Mouse (Mus musculus) forebrain, embryonic 14.5 days (tissue): Measurements from ENCODE around the gene Hp1bp3. TPM values are rescaled to one million over a fixed set of nuclear protein-coding genes. Genes with fewer than 3 reads are reported as not detected.

Experiments used
- ATAC-seq: fragments of 200-750 bp; cut with Nextera tagmentation; 2 replicates; pipeline ENCODE4 v1.8.0; 2017; ENCODE audit warnings: mild to moderate bottlenecking, moderate library complexity
- DNase-seq: peaks from one replicate; pipeline ENCODE4 v3.0.0-alpha.2; 2015; ENCODE audit warnings: low spot score
- H3K27ac ChIP-seq: fragments of 300-500 bp; sonication (generic); 2 replicates; pipeline ENCODE4 v1.5.1; 2014; ENCODE audit warnings: low read depth, mild to moderate bottlenecking, control low read depth, low read length, moderate library complexity
- H3K27me3 ChIP-seq: fragments of 300-500 bp; sonication (generic); replicated peaks from 2 replicates; pipeline ENCODE4 v1.6.1; 2014; ENCODE audit warnings: low read length, control low read depth, mixed read lengths; ENCODE audit not compliant: control insufficient read depth, insufficient read depth
- H3K36me3 ChIP-seq: fragments of 300-500 bp; sonication (generic); 2 replicates; pipeline ENCODE4 v1.6.1; 2014; ENCODE audit warnings: low read length, control low read depth; ENCODE audit not compliant: control insufficient read depth, insufficient read depth
- H3K4me1 ChIP-seq: fragments of 300-500 bp; sonication (generic); 2 replicates; pipeline ENCODE4 v1.6.1; 2014; ENCODE audit warnings: antibody characterized with exemption, low read length, control low read depth; ENCODE audit not compliant: control insufficient read depth, insufficient read depth
- H3K4me2 ChIP-seq: fragments of 300-500 bp; sonication (generic); 2 replicates; pipeline ENCODE4 v1.6.1; 2014; ENCODE audit warnings: mild to moderate bottlenecking, control low read depth, low read length
- H3K4me3 ChIP-seq: fragments of 300-500 bp; sonication (generic); 2 replicates; pipeline ENCODE4 v1.5.1; 2014; ENCODE audit warnings: low read depth, low read length, control low read depth
- H3K9ac ChIP-seq: fragments of 300-500 bp; sonication (generic); 2 replicates; pipeline ENCODE4 v1.6.1; 2014; ENCODE audit warnings: mild to moderate bottlenecking, low read length, control low read depth, moderate library complexity
- H3K9me3 ChIP-seq: fragments of 300-500 bp; sonication (generic); replicated peaks from 2 replicates; pipeline ENCODE4 v1.6.1; 2016; ENCODE audit warnings: low read length, control low read depth, mixed read lengths; ENCODE audit not compliant: control insufficient read depth
- WGBS: fragments of 180-500 bp; shearing (Covaris S2); extraction: QIAGEN DNeasy Blood & Tissue Kit; methylation state at CpG from one replicate; pipeline ENCODE4 v1.1.7; 2014; 5-methylcytosine and 5-hydroxymethylcytosine counted together
- polyA plus RNA-seq: library from polyadenylated mRNA; unstranded; fragments of >200 nt; fragmentation: Nextera tagmentation; extraction: Ambion mirVana; gene quantifications from 2 replicates; pipeline ENCODE4 v1.2.1, GENCODE M21; 2014

The Hp1bp3 gene
- polyA plus RNA-seq, 1 experiment from 2014 or later, result 257 TPM

- WGBS, result 90% methylated on average over 7 of the region's 7 CpGs
- Histone ChIP-seq H3K4me1 (no peaks in the 10 kb centered on the region), H3K9me3 (no peaks in the 10 kb centered on the region), H3K4me2 (no peak overlapping the region), H3K27ac (no peak overlapping the region), H3K36me3 (peaks cover 89% of the 10 kb centered on the region), H3K4me3 (no peak overlapping the region), H3K9ac (no peak overlapping the region), H3K27me3 (no peaks in the 10 kb centered on the region)
- DNase-seq, result no peak
- no peak for ATAC-seq
These were observed 30.1 kb upstream of the Hp1bp3 start for GRCm38 (mm10) chr4:138185961-138186360.

GRCm38 (mm10) chr4:138187995-138188394 is 28.1 kb upstream of the Hp1bp3 start:
- no peak overlapping the region for H3K4me2 ChIP-seq
- H3K9ac ChIP-seq, result no peak overlapping the region
- no peak overlapping the region for H3K27ac ChIP-seq
- peaks cover 93% of the 10 kb centered on the region for H3K36me3 ChIP-seq
- no peaks in the 10 kb centered on the region for H3K4me1 ChIP-seq
- no peaks in the 10 kb centered on the region for H3K27me3 ChIP-seq
- DNase-seq (no peak), ATAC-seq (no peak)
- H3K4me3 ChIP-seq, result no peak overlapping the region
- WGBS, result 89% methylated on average over 7 of the region's 7 CpGs
- H3K9me3 ChIP-seq, result no peaks in the 10 kb centered on the region

DNA sequence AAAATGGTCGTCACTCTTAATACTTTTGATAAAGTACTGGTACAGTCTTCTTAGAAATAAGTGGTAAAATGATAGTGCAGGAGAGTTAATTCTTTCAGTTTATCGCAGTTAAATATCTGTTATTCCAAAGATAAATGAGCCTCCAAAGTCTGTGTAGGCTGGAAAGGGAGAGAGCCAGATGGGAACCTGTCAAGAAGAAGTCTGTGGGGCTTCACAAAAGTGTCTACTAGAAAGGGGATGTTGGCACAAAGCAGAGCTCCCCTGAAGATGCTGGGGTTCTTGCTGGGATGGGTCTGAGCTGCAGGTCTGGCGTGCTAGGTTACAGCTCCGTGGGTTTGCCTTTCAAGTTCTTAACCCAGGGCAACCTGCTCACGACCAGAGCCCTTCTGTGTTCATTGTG is 23.5 kb upstream of the Hp1bp3 start:
- H3K27me3 ChIP-seq, result no peaks in the 10 kb centered on the region
- no peak overlapping the region for H3K4me3 ChIP-seq
- WGBS, result 83% methylated on average over 5 of the region's 5 CpGs
- H3K27ac ChIP-seq, result no peak overlapping the region
- H3K4me2 ChIP-seq, result no peak overlapping the region
- no peaks in the 10 kb centered on the region for H3K9me3 ChIP-seq
- H3K36me3 ChIP-seq, result peaks cover 95% of the 10 kb centered on the region
- ATAC-seq, result no peak
- DNase-seq, result peak; percentile 16
- no peak overlapping the region for H3K9ac ChIP-seq
- no peaks in the 10 kb centered on the region for H3K4me1 ChIP-seq

DNA sequence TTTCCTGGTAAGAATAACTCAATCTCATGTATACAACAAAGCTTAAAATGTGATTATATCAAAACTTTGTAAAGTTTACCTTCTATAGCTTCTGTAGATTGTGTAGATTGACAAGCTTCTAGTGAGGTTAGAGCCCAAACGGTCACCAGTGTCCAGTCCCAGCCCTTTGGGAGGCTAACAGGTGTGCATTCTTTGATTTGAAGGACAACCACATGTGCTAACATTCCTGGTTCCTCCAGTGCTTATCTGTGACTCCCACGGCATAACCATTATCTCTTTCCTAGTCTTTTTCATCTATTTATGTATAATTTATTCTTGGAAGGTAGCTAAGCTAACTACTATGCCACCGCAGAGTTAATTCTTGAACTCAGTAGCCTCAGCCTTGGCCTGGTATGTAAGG is 15.3 kb upstream of the Hp1bp3 start:
- WGBS, result 93% methylated on average over 3 of the region's 3 CpGs
- Histone ChIP-seq H3K4me2 (no peak overlapping the region), H3K36me3 (peaks cover 90% of the 10 kb centered on the region), H3K27me3 (no peaks in the 10 kb centered on the region), H3K9me3 (no peaks in the 10 kb centered on the region), H3K4me3 (no peak overlapping the region), H3K9ac (no peak overlapping the region), H3K27ac (no peak overlapping the region), H3K4me1 (no peaks in the 10 kb centered on the region)
- DNase-seq, result no peak
- no peak for ATAC-seq

DNA sequence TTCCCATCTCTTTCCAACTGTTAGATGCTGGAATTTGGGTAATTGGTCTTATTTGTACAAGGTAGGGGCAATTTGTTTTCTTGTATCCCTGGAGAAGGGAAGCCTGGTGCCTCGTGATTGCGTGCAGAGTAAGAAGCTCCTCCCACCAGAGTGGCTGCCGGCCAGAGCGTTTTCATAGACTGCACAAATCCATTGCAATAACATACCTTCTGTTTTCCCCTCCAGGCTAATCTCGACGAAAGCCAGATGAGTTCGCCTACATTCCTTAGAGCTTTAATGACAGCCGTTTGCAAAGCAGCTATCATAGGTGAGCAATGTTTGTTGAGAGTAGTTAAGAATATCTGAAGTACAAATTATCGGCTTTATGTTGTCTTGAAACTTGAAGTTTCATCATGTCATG is 14.4 kb upstream of the Hp1bp3 start:
- no peak for ATAC-seq

DNA sequence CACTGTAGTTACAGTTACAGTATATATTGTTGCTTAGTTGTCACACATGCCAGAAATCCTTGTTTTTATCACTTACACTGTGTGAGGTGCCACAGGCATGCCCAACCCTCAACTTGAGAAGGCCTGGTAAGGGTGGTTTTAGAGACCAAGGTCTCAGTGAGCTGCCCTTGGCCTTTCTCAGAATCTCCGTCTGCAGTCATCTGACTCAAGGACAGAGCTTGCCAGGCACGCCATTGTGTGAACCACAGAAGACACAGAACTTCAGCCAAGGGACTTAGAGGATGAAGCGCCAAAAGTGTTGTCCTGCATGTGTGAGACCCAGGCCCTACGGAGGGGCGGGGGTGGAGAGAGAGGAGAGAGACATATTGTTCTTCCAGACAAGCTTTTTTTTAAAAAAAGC is 6.0 kb upstream of the Hp1bp3 start:
- ATAC-seq (no peak), DNase-seq (no peak)
- H3K36me3 ChIP-seq, result peaks cover 44% of the 10 kb centered on the region
- H3K4me3 ChIP-seq, result no peak overlapping the region
- H3K9me3 ChIP-seq, result no peaks in the 10 kb centered on the region
- 91% methylated on average over 5 of the region's 5 CpGs for WGBS
- H3K9ac ChIP-seq, result no peak overlapping the region
- no peaks in the 10 kb centered on the region for H3K4me1 ChIP-seq
- H3K4me2 ChIP-seq, result no peak overlapping the region
- H3K27me3 ChIP-seq, result no peaks in the 10 kb centered on the region
- no peak overlapping the region for H3K27ac ChIP-seq

More for the DNA sequence above, 14.4 kb upstream of the Hp1bp3 start:
- H3K9me3 ChIP-seq, result no peaks in the 10 kb centered on the region
- peaks cover 88% of the 10 kb centered on the region for H3K36me3 ChIP-seq
- H3K4me2 ChIP-seq, result no peak overlapping the region
- DNase-seq, result no peak
- 90% methylated on average over 9 of the region's 9 CpGs for WGBS
- H3K27me3 ChIP-seq, result no peaks in the 10 kb centered on the region
- H3K27ac ChIP-seq, result no peak overlapping the region
- no peaks in the 10 kb centered on the region for H3K4me1 ChIP-seq
- no peak overlapping the region for H3K4me3 ChIP-seq
- no peak overlapping the region for H3K9ac ChIP-seq

DNA sequence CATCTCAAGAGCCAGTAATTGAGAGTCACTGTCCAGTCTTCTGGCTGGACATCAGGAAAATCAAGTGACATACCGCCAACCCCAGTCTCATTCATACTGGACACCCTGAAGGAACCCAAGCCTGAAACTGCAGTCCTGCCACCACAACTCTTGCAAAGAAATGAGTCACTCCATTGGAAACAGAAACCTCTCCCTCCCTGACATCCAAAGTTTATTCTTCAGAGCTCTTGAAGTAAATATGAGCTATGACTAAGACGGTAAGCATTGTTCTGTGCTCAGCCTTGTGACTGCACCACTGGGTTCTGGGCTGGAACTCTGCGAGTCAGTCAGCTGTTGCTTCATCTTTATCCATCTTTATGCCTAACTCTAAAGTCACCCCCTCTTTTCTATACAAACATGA is 2.2 kb upstream of the Hp1bp3 start:
- Histone ChIP-seq H3K9ac (no peak overlapping the region), H3K4me1 (peaks cover 15% of the 10 kb centered on the region), H3K4me3 (no peak overlapping the region), H3K9me3 (no peaks in the 10 kb centered on the region), H3K27ac (no peak overlapping the region), H3K27me3 (no peaks in the 10 kb centered on the region), H3K36me3 (peaks cover 19% of the 10 kb centered on the region), H3K4me2 (no peak overlapping the region)
- DNase-seq (no peak), ATAC-seq (no peak)
- WGBS, result 87% methylated on average over 3 of the region's 3 CpGs

DNA sequence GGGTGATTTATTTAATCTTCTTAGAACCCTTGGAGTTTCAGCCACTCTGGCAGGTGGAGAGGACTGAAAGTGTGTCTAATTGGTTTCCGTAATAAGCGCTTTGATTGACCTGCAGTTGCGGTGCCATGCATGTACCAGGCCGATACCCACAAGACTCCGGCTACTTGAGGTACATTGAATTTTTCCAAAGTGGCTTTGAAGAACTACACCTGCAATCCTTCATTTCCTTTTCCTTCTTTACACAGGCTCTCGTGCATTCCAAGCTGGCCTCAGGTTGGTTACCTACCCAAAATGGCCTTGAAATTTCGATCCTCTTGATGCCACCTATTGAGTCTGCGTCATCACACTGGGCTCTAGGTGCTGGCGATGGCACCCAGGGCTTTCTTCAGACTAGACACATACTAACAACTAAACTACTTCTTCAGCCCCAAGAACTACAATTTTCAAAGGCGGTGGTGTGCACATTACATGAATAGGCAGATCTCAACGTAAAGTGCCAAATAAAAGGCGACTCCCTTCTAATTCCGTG is 361 bp upstream of the Hp1bp3 start:
- Histone ChIP-seq H3K36me3 (0 out of 2 replicates have a peak, but pooled peaks cover 10% of the 10 kb centered on the region), H3K4me3 (peak overlapping the region; percentile 98), H3K27ac (peak overlapping the region; percentile 100), H3K4me1 (peaks cover 15% of the 10 kb centered on the region), H3K9me3 (no peaks in the 10 kb centered on the region), H3K9ac (peak overlapping the region; percentile 99), H3K4me2 (peak overlapping the region; percentile 59), H3K27me3 (no peaks in the 10 kb centered on the region)
- ATAC-seq (no peak), DNase-seq (peak; percentile 8)
- 45% methylated on average over 13 of the region's 13 CpGs for WGBS

DNA sequence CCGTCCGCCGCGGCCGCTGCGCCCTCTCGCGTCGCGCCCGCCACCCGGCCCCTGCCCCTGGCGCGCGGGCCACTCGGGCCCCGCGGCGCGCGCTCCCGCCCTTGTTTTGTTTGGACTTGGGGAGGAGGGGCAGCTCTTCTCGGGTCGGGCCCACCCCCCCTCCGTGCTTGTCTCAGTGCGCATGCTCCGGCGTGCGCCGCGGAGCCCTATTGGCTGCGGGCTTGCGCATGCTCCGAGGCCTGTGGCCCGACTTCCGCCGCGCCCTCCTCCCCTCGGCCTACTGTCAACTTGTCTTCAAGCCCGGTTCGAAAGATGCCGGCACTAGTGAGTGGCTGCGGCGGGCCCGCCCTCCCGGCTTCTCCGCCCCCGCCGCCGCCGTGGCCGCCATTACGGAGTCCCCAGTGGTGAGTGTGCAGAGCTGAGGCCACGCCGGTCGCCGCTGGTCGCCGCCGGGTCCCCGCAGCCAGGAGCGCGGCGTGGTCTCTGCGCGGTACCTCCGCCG is 846 bp downstream of the Hp1bp3 start:
- peaks cover 14% of the 10 kb centered on the region; the same call in 1 of the 2 replicates for H3K36me3 ChIP-seq
- H3K4me2 ChIP-seq, result peak overlapping the region; percentile 88
- no peaks in the 10 kb centered on the region for H3K27me3 ChIP-seq
- WGBS, result under 1% methylated on average over 37 of the region's 68 CpGs
- ATAC-seq (peak; percentile 96), DNase-seq (peak; percentile 98)
- peak overlapping the region; percentile 100 for H3K27ac ChIP-seq
- H3K9ac ChIP-seq, result peak overlapping the region; percentile 99
- peak overlapping the region; percentile 98 for H3K4me3 ChIP-seq
- H3K9me3 ChIP-seq, result no peaks in the 10 kb centered on the region
- H3K4me1 ChIP-seq, result peaks cover 15% of the 10 kb centered on the region
